Mouse (Mus musculus): ENCODE results near the gene Ppp2r5c. TPM values are rescaled to one million over a fixed set of nuclear protein-coding genes. Genes with fewer than 3 reads are reported as not detected.

Gene Ppp2r5c
- polyA plus RNA-seq, 1 experiment from 2014 or later: 146 TPM

GRCm38 (mm10) chr12:110600225-110600991 is 153.5 kb downstream of the Ppp2r5c start:
- Histone ChIP-seq H3K4me1 (replicated peaks) (peaks cover 29% of the 10 kb centered on the region), H3K27me3 (ENCODE audit: insufficient read depth, poor library complexity, severe bottlenecking) (peaks cover 12% of the 10 kb centered on the region)
- DNase-seq (ENCODE audit: low spot score): no peak

DNA sequence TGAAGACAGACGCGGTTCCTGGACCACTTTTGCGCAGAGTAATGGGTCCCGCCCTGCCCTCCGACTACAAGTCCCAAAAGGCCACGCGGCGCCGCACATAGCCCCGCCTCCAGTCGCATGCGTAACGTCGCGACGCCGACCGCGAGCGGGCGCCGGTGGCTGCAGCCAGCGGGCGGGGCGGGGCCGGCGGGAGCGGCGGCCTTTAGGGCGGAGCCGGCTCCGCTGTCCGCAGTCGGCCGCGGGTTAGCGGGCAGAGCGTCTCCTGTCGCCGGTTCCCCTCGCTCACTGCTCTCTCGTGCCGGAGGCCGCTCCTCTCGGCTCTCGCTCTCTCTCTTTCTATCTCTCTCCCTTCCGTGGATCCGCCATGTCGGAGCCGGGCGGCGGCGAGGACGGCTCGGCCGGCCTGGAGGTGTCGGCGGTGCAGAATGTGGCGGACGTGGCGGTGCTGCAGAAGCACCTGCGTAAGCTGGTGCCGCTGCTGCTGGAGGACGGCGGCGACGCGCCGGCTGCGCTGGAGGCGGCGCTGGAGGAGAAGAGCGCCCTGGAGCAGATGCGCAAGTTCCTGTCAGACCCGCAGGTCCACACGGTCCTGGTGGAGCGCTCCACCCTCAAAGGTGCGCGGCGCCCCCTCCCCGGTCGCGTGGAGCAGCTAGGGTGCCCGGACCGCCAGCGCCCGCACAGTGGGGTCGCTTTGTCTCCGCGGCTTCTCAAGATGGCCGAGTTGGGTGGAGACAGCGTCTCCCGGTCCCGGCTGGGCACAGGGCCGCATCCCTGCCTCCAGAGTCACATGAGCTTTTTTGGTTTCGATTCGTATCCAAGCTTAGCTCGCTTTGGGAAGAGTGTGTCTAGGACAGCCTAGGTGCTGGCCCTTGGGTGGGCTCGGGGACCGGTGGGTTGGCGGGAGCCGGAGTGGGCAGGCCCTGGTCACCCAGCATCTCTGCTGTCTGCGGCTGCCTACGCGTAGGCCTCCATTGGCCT is 154.6 kb downstream of the Ppp2r5c start, which contains the start of gene Dync1h1:
Dync1h1 (plus strand) TSS at position 212 of the 978 bp plus-strand sequence.
- under 1% methylated on average over 105 of the region's 105 CpGs for WGBS
- H3K27me3 ChIP-seq (ENCODE audit: insufficient read depth, poor library complexity, severe bottlenecking): peaks cover 12% of the 10 kb centered on the region
- DNase-seq (ENCODE audit: low spot score): peak; percentile 90
- H3K4me1 ChIP-seq (replicated peaks): peaks cover 29% of the 10 kb centered on the region
- peaks cover 12% of the 10 kb centered on the region for H3K36me3 ChIP-seq
- H3K9me3 ChIP-seq: no peaks in the 10 kb centered on the region
- peak within 1 kb of the TSS; percentile 98 for H3K4me3 ChIP-seq
- H3K27ac ChIP-seq: peak within 1 kb of the TSS; percentile 97

More at GRCm38 (mm10) chr12:110600225-110600991, 153.5 kb downstream of the Ppp2r5c start:
- 58% methylated on average over 13 of the region's 13 CpGs for WGBS
- Histone ChIP-seq H3K27ac (0 out of 2 replicates have a peak overlapping the region, but pooled peaks have one; percentile 97), H3K9me3 (no peaks in the 10 kb centered on the region), H3K4me3 (peak overlapping the region; percentile 98), H3K36me3 (0 out of 2 replicates have a peak, but pooled peaks cover 5% of the 10 kb centered on the region)

DNA sequence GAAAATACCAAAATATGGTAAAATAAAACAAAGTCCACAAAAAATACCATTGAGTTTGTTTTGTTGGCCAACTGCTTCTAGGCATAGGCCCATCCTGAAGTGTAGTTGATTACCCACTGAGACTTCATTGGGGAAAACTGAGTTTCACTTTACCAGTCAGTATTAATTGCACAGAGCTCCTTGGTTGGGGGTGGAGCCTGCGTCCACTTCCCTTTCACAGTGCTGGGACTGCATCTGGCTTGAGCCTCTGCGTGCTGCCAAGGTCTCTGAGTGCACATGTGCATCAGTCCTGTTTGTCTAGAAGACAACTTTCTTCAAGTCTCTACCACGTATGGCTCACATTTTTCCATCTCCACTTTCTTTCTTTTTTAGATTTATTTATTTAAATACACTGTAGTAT is 159.2 kb downstream of the Ppp2r5c start:
- Histone ChIP-seq H3K36me3 (peaks cover 42% of the 10 kb centered on the region), H3K4me1 (replicated peaks) (peaks cover 22% of the 10 kb centered on the region), H3K27me3 (ENCODE audit: insufficient read depth, poor library complexity, severe bottlenecking) (no peaks in the 10 kb centered on the region), H3K27ac (no peak overlapping the region), H3K4me3 (no peak overlapping the region), H3K9me3 (no peaks in the 10 kb centered on the region)
- DNase-seq (ENCODE audit: low spot score): no peak
- 97% methylated on average over 3 of the region's 3 CpGs for WGBS

- peaks cover 44% of the 10 kb centered on the region for H3K36me3 ChIP-seq
- no peaks in the 10 kb centered on the region for H3K9me3 ChIP-seq
- no peak overlapping the region for H3K27ac ChIP-seq
- WGBS: 88% methylated on average over 2 of the region's 2 CpGs
- H3K4me3 ChIP-seq: no peak overlapping the region
- H3K4me1 ChIP-seq (replicated peaks): peaks cover 22% of the 10 kb centered on the region
- no peaks in the 10 kb centered on the region for H3K27me3 ChIP-seq (ENCODE audit: insufficient read depth, poor library complexity, severe bottlenecking)
- no peak for DNase-seq (ENCODE audit: low spot score)
These were observed 159.8 kb downstream of the Ppp2r5c start for GRCm38 (mm10) chr12:110606676-110607075.

DNA sequence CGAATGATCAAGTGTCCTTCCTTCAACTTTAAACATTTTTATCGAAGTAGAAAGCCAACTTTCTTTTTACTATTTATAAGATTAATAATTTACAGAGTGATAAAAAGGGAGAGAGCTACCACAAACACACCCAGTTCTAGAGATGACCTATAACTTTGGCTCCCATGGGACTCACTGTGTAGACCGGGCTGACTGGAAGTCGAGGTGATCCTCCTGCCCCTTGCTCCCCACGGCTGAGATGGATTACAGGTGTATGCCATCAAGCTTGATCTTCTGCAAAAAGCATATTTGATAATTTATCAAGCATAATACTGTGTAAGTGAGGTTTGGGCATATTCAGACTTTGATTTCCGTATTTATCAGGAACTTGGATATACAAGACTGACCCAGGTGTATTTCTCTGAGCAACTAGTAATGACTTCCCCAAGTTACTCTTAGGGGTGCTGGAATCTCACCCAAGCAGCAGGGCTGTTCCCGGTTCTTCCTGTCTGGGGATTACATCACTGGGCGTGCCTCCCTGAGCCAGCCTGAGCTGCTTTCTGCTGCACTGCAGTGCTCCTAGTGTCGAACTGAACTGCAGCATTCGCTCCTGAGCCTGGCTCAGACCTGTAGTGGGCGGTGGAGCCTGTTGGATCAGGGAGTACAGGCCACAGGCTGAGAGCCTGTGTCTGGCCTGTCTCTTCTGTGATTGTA is 161.7 kb downstream of the Ppp2r5c start:
- no peaks in the 10 kb centered on the region for H3K27me3 ChIP-seq (ENCODE audit: insufficient read depth, poor library complexity, severe bottlenecking)
- WGBS: 82% methylated on average over 11 of the region's 11 CpGs
- peaks cover 5% of the 10 kb centered on the region for H3K4me1 ChIP-seq (replicated peaks)
- DNase-seq (ENCODE audit: low spot score): no peak
- H3K27ac ChIP-seq: no peak overlapping the region
- no peaks in the 10 kb centered on the region for H3K9me3 ChIP-seq
- H3K4me3 ChIP-seq: no peak overlapping the region
- peaks cover 63% of the 10 kb centered on the region for H3K36me3 ChIP-seq

GRCm38 (mm10) chr12:110609153-110609497 is 162.2 kb downstream of the Ppp2r5c start:
- Histone ChIP-seq H3K9me3 (no peaks in the 10 kb centered on the region), H3K4me1 (replicated peaks) (peaks cover under 1% of the 10 kb centered on the region), H3K27ac (no peak overlapping the region), H3K4me3 (no peak overlapping the region), H3K36me3 (peaks cover 68% of the 10 kb centered on the region), H3K27me3 (ENCODE audit: insufficient read depth, poor library complexity, severe bottlenecking) (no peaks in the 10 kb centered on the region)
- no peak for DNase-seq (ENCODE audit: low spot score)
- 89% methylated on average over 9 of the region's 9 CpGs for WGBS

- peaks cover 78% of the 10 kb centered on the region for H3K36me3 ChIP-seq
- H3K27me3 ChIP-seq (ENCODE audit: insufficient read depth, poor library complexity, severe bottlenecking): no peaks in the 10 kb centered on the region
- no peak overlapping the region for H3K4me3 ChIP-seq
- H3K4me1 ChIP-seq (replicated peaks): no peaks in the 10 kb centered on the region
- no peak for DNase-seq (ENCODE audit: low spot score)
- WGBS: 95% methylated on average over 2 of the region's 2 CpGs
- H3K27ac ChIP-seq: no peak overlapping the region
- no peaks in the 10 kb centered on the region for H3K9me3 ChIP-seq
These were observed 163.8 kb downstream of the Ppp2r5c start for GRCm38 (mm10) chr12:110610713-110611112.

DNA sequence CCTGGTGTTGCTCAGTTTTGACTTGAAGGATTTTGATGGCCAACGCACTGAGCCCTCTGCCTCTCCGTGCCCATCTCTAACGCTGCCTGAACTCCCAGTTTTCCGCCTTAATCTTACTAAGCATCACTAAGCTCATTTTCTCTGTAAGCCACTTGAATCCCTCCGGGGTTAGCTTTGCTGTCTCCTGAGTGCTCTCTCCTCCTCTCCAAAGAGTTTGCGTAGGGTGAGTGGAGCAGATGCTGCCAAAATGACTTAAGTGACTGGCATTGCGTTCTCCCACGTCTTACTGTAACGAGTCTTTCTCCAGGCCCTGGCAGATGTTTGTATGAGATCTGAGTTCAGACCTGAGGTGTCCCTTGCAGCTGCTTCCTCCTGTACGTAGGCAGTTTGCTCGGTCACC is 183.1 kb downstream of the Ppp2r5c start:
- no peaks in the 10 kb centered on the region for H3K4me1 ChIP-seq (replicated peaks)
- WGBS: 95% methylated on average over 11 of the region's 11 CpGs
- no peaks in the 10 kb centered on the region for H3K9me3 ChIP-seq
- H3K4me3 ChIP-seq: no peak overlapping the region
- DNase-seq (ENCODE audit: low spot score): no peak
- peaks cover 100% of the 10 kb centered on the region for H3K36me3 ChIP-seq
- H3K27ac ChIP-seq: no peak overlapping the region
- no peaks in the 10 kb centered on the region for H3K27me3 ChIP-seq (ENCODE audit: insufficient read depth, poor library complexity, severe bottlenecking)

Other genes with a start within 250 kb of the Ppp2r5c start
- 0.59 and 0.73 TPM in 2 replicates for gene Dio3, start 168.1 kb upstream of the Ppp2r5c start, polyA plus RNA-seq (2016; fragmentation: Nextera tagmentation; extraction: Ambion mirVana)
- 70.8 and 74.2 TPM in 2 replicates for gene Dync1h1, start 154.3 kb downstream of the Ppp2r5c start, polyA plus RNA-seq (2016; fragmentation: Nextera tagmentation; extraction: Ambion mirVana)
- 0.34 TPM in 1 of 2 replicates, not detected in the other for gene 1700001K19Rik, start 235.5 kb downstream of the Ppp2r5c start, polyA plus RNA-seq (2016; fragmentation: Nextera tagmentation; extraction: Ambion mirVana)